Mouse (Mus musculus): ENCODE measurements around the gene Gm20716.

- TF ChIP-seq CTCF (IDR thresholded peaks at IDR 0.05; ENCODE audit: low read depth) = no peak
- TF ChIP-seq EP300 (optimal IDR thresholded peaks at IDR 0.05) = no peak
Observed at GRCm38 (mm10) chr2:168245571-168245970, 15.4 kb upstream of the Gm20716 start.
